Mouse (Mus musculus) heart, postnatal 0 days (tissue): ENCODE results near the gene Pus10. TPM values are rescaled to one million over a fixed set of nuclear protein-coding genes. Genes with fewer than 3 reads are reported as not detected.
A peak's percentile ranks its signal among the peaks of the same experiment; 100 is the strongest.
"Not testable (repeated sequence)": the region's sequence is repeated elsewhere in the genome, so short reads cannot be mapped to it uniquely, and the experiment has no call there.

Source experiments
- ATAC-seq: fragments of 200-750 bp; cut with Nextera tagmentation; 2 replicates; pipeline ENCODE4 v1.8.0; 2017; ENCODE audit warnings: low read depth, moderate number of reproducible peaks, moderate library complexity; ENCODE audit not compliant: insufficient read depth
- DNase-seq: peaks from one replicate; pipeline ENCODE4 v3.0.0-alpha.2; 2016; ENCODE audit warnings: low spot score
- H3K27ac ChIP-seq: fragments of 300-500 bp; sonication (generic); 2 replicates; pipeline ENCODE4 v1.5.1; 2014; ENCODE audit warnings: low read depth, mild to moderate bottlenecking
- H3K27me3 ChIP-seq: fragments of 300-500 bp; sonication (generic); 2 replicates; pipeline ENCODE4 v1.6.1; 2014; ENCODE audit warnings: low read length, mixed read lengths; ENCODE audit not compliant: control insufficient read depth, insufficient read depth
- H3K36me3 ChIP-seq: fragments of 300-500 bp; sonication (generic); replicated peaks from 2 replicates; pipeline ENCODE4 v1.6.1; 2014; ENCODE audit warnings: low read length, mixed read lengths; ENCODE audit not compliant: control insufficient read depth, insufficient read depth
- H3K4me1 ChIP-seq: fragments of 300-500 bp; sonication (generic); 2 replicates; pipeline ENCODE4 v1.6.1; 2014; ENCODE audit warnings: antibody characterized with exemption; ENCODE audit not compliant: control insufficient read depth, insufficient read depth
- H3K4me2 ChIP-seq: fragments of 300-500 bp; sonication (generic); 2 replicates; pipeline ENCODE4 v1.6.1; 2014; ENCODE audit warnings: low read depth, mild to moderate bottlenecking, low read length, moderate library complexity
- H3K4me3 ChIP-seq: fragments of 300-500 bp; sonication (generic); 2 replicates; pipeline ENCODE4 v1.5.1; 2014; ENCODE audit warnings: low read depth, low read length
- H3K9ac ChIP-seq: fragments of 300-500 bp; sonication (generic); replicated peaks from 2 replicates; pipeline ENCODE4 v1.6.1; 2014; ENCODE audit warnings: low read depth, low read length, mixed read lengths
- H3K9me3 ChIP-seq: fragments of 300-500 bp; sonication (generic); replicated peaks from 2 replicates; pipeline ENCODE4 v1.6.1; 2016; ENCODE audit warnings: low read length; ENCODE audit not compliant: control insufficient read depth
- CTCF ChIP-seq: IDR thresholded peaks from 2 replicates; pipeline ENCODE4 v1.5.1; 2016; ENCODE audit warnings: antibody characterized with exemption, control low read depth, low read depth
- EP300 ChIP-seq: IDR thresholded peaks from 2 replicates; pipeline ENCODE4 v1.6.1; 2016; ENCODE audit warnings: antibody characterized with exemption, low read depth
- WGBS: fragments of 180-500 bp; shearing (Covaris S2); extraction: QIAGEN DNeasy Blood & Tissue Kit; methylation state at CpG from one replicate; pipeline ENCODE4 v1.1.7; 2014; 5-methylcytosine and 5-hydroxymethylcytosine counted together
- polyA plus RNA-seq: library from polyadenylated mRNA; unstranded; fragments of >200 nt; fragmentation: Nextera tagmentation; extraction: Ambion mirVana; gene quantifications from 2 replicates; pipeline ENCODE4 v1.2.1, GENCODE M21; 2015
- total RNA-seq: library from RNA; depleted of rRNA; stranded (reverse); fragments of >200 nt; gene quantifications from 2 replicates; pipeline ENCODE4 v1.2.3, GENCODE M21; 2014; ENCODE audit warnings: low replicate concordance

Pus10 gene
- total and polyA plus RNA-seq, 2 experiments from 2014 or later: 4.8 to 8.7 TPM

DNA sequence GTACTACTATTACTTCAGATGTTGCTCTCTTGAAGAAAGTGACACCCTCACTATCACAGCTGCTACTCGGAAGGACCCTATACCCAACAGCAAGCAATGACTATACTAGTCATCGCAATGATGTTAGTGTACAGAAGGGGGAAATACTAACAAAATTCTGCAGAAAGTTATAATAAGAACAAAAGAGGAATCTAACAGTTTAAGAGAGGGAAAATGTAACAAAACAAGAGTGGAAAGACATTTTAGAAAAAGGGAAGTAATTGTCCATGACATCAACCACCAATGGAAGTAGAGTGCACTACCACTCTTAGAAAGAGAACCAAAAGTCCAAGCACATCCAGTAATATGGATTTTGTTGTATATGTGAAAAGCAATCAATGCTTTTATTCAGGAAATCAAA is 97.2 kb downstream of the Pus10 start:
- Histone ChIP-seq H3K27me3 (no peaks in the 10 kb centered on the region), H3K27ac (no peak overlapping the region), H3K4me2 (no peak overlapping the region), H3K4me1 (no peaks in the 10 kb centered on the region), H3K4me3 (no peak overlapping the region), H3K9me3 (no peaks in the 10 kb centered on the region), H3K36me3 (no peaks in the 10 kb centered on the region), H3K9ac (no peak overlapping the region)
- no peak for ATAC-seq
- 93% methylated on average over 2 of the region's 2 CpGs for WGBS
- TF ChIP-seq EP300 (no peak), CTCF (no peak)
- DNase-seq: no peak

DNA sequence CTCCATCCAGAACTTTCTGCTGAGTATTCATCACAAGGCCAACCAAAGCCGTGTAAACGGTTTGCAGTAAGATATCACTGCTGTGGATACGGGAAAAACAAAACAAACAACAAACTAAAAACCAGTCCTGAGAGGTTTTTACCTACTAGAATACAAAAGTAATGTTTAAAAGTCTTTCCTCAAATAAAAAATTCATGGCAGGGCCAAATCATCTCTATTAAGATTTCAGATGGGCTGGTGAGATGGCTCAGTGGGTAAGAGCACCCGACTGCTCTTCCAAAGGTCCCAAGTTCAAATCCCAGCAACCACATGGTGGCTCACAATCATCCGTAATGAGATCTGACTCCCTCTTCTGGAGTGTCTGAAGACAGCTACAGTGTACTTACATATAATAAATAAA is 101.9 kb downstream of the Pus10 start:
- not testable (repeated sequence) for H3K9me3 ChIP-seq, H3K27ac ChIP-seq, H3K27me3 ChIP-seq, DNase-seq, H3K9ac ChIP-seq, H3K4me1 ChIP-seq, H3K4me2 ChIP-seq, ATAC-seq, H3K36me3 ChIP-seq, H3K4me3 ChIP-seq
- WGBS: 81% methylated on average over 4 of the region's 5 CpGs

DNA sequence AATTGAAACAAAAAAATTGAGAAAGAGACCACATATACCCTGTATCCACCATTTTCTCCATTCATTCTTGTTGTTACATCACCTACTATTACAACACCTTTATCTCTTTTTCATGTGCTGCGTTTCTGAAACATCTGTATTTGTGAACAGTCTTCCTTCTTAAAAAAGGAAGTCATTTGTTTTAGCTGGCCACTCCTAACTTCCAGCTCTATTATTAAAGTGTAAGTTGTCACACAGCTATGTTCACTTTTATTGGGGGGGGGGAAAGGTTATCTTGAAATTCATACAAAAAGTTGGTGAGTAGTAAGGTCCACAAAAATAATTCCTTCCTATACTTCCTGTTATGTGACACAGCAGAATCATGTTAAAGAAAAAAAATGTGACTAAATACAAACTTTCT is 102.5 kb downstream of the Pus10 start:
- H3K4me1 ChIP-seq: peaks cover 4% of the 10 kb centered on the region; the same call in 1 of the 2 replicates
- WGBS: 46% methylated on average over 1 of the region's 1 CpGs

DNA sequence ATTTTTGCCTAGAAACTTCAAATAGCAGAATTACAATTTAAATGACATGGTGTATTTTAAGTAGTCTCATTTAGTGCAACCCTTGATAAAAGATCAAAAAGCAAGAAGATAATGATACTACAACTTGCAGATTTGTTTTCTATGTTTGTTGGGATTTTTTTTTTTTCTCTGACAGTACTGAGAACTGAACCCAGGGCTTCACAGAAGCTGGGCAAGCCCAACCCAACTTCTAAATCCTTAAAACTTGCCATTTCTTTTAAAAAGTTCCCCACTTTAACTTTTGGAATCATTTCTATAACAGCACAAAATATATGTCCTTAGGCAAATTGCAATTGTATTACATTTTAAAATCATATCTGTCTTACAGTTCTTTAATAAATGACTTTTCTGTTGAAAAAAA is 103.6 kb downstream of the Pus10 start:
- H3K4me2 ChIP-seq: peak overlapping the region; percentile 43; the same call in 1 of the 2 replicates
- peak overlapping the region; percentile 9; the same call in 1 of the 2 replicates for H3K4me3 ChIP-seq
- TF ChIP-seq CTCF: no peak
- TF ChIP-seq EP300: no peak
- DNase-seq (no peak), ATAC-seq (no peak)
- H3K36me3 ChIP-seq: no peaks in the 10 kb centered on the region
- H3K27ac ChIP-seq: no peak overlapping the region
- no peak overlapping the region for H3K9ac ChIP-seq
- no peaks in the 10 kb centered on the region for H3K27me3 ChIP-seq
- H3K4me1 ChIP-seq: peaks cover 4% of the 10 kb centered on the region; the same call in 1 of the 2 replicates
- H3K9me3 ChIP-seq: no peaks in the 10 kb centered on the region

More for the DNA sequence above, 102.5 kb downstream of the Pus10 start:
- Histone ChIP-seq H3K9me3 (no peaks in the 10 kb centered on the region), H3K27ac (no peak overlapping the region), H3K4me3 (no peak overlapping the region), H3K36me3 (no peaks in the 10 kb centered on the region), H3K27me3 (no peaks in the 10 kb centered on the region), H3K9ac (no peak overlapping the region), H3K4me2 (no peak overlapping the region)
- ATAC-seq (no peak), DNase-seq (no peak)
- TF ChIP-seq CTCF: no peak
- no peak for TF ChIP-seq EP300

DNA sequence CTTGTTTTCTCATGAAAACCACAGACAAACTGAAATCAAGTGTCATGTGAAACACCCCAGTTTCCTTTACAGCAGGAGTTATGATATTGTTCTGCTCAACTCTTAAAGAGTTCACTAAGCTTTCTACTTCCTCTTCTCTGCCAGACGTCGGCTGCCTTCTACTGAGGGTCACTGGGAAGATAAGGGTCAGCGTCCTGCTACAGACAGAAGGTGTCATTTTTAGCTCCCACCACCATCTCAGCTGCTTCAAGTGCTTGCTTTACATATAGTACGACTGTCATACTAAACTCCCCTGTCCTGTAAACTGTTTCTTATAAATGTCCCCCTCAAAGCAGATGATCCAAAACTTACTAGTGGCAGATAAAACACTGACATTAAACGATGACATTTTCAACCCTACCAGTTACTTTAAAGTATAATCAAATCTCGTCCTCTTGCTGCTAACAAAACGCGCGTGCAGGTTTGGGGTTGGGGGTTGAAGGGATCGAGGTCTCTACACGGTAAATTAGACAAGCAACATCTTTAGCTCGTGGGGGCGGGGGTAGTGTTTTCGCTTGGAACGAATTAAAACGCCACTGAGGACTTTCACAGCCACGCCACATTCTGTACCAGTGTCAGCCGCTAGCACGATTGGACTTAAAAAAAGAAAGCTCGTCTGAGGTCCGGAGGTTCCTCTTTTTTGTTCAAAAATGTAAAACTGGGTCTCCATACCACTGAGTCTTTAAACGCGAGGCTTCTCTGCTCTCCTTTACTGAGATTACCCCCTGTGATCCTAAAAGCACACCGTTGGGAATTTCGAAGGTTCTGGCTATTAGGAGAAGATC is 104.4 kb downstream of the Pus10 start:
- WGBS: under 1% methylated on average over 25 of the region's 25 CpGs
- Histone ChIP-seq H3K4me2 (peak overlapping the region; percentile 73), H3K27me3 (no peaks in the 10 kb centered on the region), H3K9ac (peak overlapping the region; percentile 70), H3K4me3 (peak overlapping the region; percentile 83), H3K36me3 (no peaks in the 10 kb centered on the region), H3K4me1 (peaks cover 4% of the 10 kb centered on the region; the same call in 1 of the 2 replicates), H3K27ac (peak overlapping the region; percentile 97), H3K9me3 (no peaks in the 10 kb centered on the region)
- ATAC-seq (no peak), DNase-seq (peak; percentile 66)
- TF ChIP-seq CTCF: no peak
- 0 out of 2 replicates have a peak, but pooled peaks have one; percentile 20 for TF ChIP-seq EP300

DNA sequence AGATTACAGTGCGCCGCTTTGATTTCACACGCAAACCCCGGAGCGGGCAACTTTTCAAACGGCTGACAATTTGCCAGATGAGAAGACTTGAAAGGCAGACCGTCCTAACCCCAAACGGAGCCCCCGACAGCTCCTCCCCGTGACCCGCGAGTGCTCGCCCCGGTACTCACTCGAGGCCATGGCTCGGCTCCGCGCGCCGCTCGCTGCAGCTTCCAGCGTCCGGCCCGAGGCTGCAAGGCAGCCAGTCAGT is 105.0 kb downstream of the Pus10 start:
- no peaks in the 10 kb centered on the region for H3K27me3 ChIP-seq
- peak overlapping the region; percentile 97 for H3K27ac ChIP-seq
- no peak for DNase-seq
- peak overlapping the region; percentile 73 for H3K4me2 ChIP-seq
- H3K36me3 ChIP-seq: no peaks in the 10 kb centered on the region
- WGBS: under 1% methylated on average over 24 of the region's 24 CpGs
- H3K4me1 ChIP-seq: peaks cover 4% of the 10 kb centered on the region; the same call in 1 of the 2 replicates
- no peak for TF ChIP-seq CTCF
- no peak for TF ChIP-seq EP300
- H3K9me3 ChIP-seq: no peaks in the 10 kb centered on the region
- peak overlapping the region; percentile 83 for H3K4me3 ChIP-seq
- ATAC-seq: no peak
- H3K9ac ChIP-seq: peak overlapping the region; percentile 70
